Mouse (Mus musculus): ENCODE measurements at regions not wholly inside any gene's neighbourhood (a gene's known extent, or its start where the extent isn't known, plus 50 kb on each side); places are given as distances from the start of the nearest gene placed in this dataset.

GRCm38 (mm10) chr12:86579716-86580115, 98.8 kb upstream of the Vash1 start:
- Histone ChIP-seq H3K4me1 (no peaks in the 10 kb centered on the region), H3K9ac (no peak overlapping the region), H3K9me3 (replicated peaks) (no peaks in the 10 kb centered on the region), H3K27me3 (no peaks in the 10 kb centered on the region), H3K4me2 (replicated peaks) (no peak overlapping the region), H3K4me3 (no peak overlapping the region), H3K36me3 (no peaks in the 10 kb centered on the region), H3K27ac (no peak overlapping the region)
- no peak for ATAC-seq (ENCODE audit: low FRiP score)
- 87% methylated on average over 2 of the region's 2 CpGs for WGBS

DNA sequence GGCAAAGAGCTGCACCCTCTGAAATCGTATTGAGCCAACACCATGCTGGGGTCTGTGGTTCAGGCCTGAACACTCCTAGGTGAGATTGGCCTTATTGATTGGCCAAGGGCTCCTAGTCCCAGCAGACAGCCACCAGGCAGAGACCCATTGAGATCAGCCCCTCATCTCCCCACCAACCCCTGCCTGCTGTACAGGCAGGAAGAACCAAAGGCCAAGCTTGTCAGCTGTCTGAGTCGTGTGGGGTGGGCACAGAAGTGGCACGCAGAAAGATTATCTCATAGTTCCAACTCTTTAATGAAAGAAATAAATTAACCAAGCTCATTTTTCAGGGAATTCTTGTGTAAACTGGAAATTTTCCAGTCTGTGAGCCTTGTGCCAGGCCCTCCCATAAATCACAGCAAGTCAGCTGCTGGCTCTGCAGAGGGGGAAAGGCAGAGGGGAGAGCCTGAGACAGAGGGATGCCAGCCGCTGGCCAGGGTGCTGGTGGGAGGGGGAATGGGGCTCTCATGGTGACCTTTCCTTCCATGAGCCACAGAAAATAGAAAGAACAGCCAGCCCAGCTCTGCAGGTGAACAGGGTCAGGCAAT, 98.3 kb upstream of the Vash1 start:
- no peaks in the 10 kb centered on the region for H3K36me3 ChIP-seq
- no peaks in the 10 kb centered on the region for H3K27me3 ChIP-seq
- no peak overlapping the region for H3K9ac ChIP-seq
- 53% methylated on average over 4 of the region's 4 CpGs for WGBS
- no peak overlapping the region for H3K4me2 ChIP-seq (replicated peaks)
- H3K27ac ChIP-seq, result no peak overlapping the region
- H3K9me3 ChIP-seq (replicated peaks), result no peaks in the 10 kb centered on the region
- no peaks in the 10 kb centered on the region for H3K4me1 ChIP-seq
- H3K4me3 ChIP-seq, result no peak overlapping the region
- peak; percentile 60; the same call in 1 of the 2 replicates for ATAC-seq (ENCODE audit: low FRiP score)

DNA sequence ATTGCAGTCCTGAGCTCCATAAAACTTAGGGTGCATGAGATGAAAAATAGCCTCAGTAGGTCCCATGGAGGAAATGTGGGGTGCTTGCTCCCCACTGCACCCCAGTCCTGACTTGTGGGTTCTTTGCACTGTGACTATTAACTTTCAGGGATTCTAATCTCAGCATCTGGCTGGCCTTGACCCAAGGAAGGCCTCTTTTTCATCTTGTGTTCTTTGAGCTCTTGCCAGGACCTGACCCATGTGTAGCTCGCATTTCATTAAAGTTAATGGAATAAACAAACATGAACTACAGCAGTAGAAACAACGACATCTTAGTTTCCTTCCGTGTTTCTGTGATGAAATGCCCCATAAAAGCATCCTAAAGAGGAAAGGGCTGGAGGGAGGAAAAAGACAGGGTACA, 96.4 kb upstream of the Vash1 start:
- H3K4me1 ChIP-seq, result no peaks in the 10 kb centered on the region

DNA sequence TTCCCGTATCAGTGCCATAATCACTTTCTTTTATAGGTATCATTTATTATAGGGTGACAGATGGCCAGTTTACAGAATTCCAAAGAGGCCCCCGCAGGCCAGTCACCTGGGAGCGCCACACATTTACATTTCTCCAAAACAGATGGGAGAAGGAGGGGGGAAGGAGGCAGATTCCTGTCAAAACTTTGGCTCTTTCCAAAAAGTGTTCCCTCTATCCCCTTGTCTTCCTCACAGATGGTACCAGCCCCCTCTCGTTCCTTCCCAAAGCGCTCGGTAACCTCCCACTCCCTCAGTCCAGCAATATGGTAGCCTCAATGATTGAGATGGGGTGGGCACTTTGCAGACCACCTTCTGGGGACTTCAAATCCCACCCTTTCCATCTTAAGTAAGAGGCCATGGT, 90.5 kb upstream of the Vash1 start:
- Histone ChIP-seq H3K4me2 (replicated peaks) (no peak overlapping the region), H3K4me3 (no peak overlapping the region), H3K9ac (no peak overlapping the region), H3K27ac (no peak overlapping the region), H3K36me3 (no peaks in the 10 kb centered on the region), H3K27me3 (no peaks in the 10 kb centered on the region), H3K9me3 (replicated peaks) (no peaks in the 10 kb centered on the region), H3K4me1 (no peaks in the 10 kb centered on the region)
- WGBS, result 76% methylated on average over 6 of the region's 6 CpGs
- ATAC-seq (ENCODE audit: low FRiP score), result no peak

More for the DNA sequence above, 96.4 kb upstream of the Vash1 start:
- Histone ChIP-seq H3K27ac (no peak overlapping the region), H3K27me3 (no peaks in the 10 kb centered on the region), H3K9ac (no peak overlapping the region), H3K4me2 (replicated peaks) (no peak overlapping the region), H3K4me3 (no peak overlapping the region), H3K9me3 (replicated peaks) (no peaks in the 10 kb centered on the region), H3K36me3 (no peaks in the 10 kb centered on the region)
- no peak for ATAC-seq (ENCODE audit: low FRiP score)
- 78% methylated on average over 3 of the region's 3 CpGs for WGBS

DNA sequence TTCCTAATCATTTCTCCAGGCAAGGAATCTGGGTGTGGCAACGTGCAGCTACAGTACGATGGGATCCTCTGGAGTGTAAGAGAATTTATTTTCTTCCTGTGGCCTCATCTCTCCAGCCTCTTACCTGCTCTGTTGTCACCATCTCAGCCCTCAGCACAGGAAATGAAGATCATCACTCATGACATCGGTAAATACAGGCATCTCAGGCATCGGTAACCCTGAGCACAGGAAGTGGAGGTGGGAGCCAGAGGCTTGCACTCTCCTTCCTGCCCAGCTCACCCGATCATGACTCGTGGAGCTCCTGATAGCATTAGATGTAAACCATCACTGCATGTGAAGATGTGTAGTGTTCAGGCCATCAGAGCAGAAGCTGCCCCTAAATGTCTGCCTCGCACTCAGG, 86.0 kb upstream of the Vash1 start:
- no peak overlapping the region for H3K27ac ChIP-seq
- 92% methylated on average over 7 of the region's 7 CpGs for WGBS
- no peak for ATAC-seq (ENCODE audit: low FRiP score)
- no peak overlapping the region for H3K4me2 ChIP-seq (replicated peaks)
- no peaks in the 10 kb centered on the region for H3K27me3 ChIP-seq
- no peak overlapping the region for H3K4me3 ChIP-seq
- H3K9ac ChIP-seq, result no peak overlapping the region
- no peaks in the 10 kb centered on the region for H3K4me1 ChIP-seq
- no peaks in the 10 kb centered on the region for H3K36me3 ChIP-seq
- H3K9me3 ChIP-seq (replicated peaks), result no peaks in the 10 kb centered on the region

DNA sequence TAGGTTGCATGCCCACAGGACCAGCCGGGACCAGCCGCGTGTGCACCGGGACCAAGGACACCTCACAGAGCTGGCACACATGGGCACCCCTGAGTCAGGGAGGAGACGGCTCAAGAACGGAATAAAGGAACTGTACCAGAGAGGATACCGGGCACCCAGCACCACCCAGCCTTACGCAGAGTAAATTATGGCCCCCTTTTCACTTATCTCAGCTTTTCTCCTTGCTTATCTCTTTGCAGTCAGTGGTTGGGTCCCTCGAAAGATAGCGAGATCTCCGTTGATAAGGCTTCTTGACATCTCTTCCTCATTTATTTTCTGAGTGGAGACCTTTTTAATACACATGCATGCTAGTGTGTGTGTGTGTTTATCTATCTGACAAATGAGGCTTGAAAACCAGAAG, 83.9 kb upstream of the Vash1 start:
- no peak overlapping the region for H3K4me2 ChIP-seq (replicated peaks)
- H3K27me3 ChIP-seq, result no peaks in the 10 kb centered on the region; the same call in 1 of the 2 replicates
- no peaks in the 10 kb centered on the region for H3K9me3 ChIP-seq (replicated peaks)
- no peak for ATAC-seq (ENCODE audit: low FRiP score)
- no peaks in the 10 kb centered on the region for H3K4me1 ChIP-seq
- H3K27ac ChIP-seq, result no peak overlapping the region
- H3K4me3 ChIP-seq, result no peak overlapping the region
- no peak overlapping the region for H3K9ac ChIP-seq
- whole genome bisulfite sequencing, result 89% methylated on average over 11 of the region's 11 CpGs
- no peaks in the 10 kb centered on the region for H3K36me3 ChIP-seq

DNA sequence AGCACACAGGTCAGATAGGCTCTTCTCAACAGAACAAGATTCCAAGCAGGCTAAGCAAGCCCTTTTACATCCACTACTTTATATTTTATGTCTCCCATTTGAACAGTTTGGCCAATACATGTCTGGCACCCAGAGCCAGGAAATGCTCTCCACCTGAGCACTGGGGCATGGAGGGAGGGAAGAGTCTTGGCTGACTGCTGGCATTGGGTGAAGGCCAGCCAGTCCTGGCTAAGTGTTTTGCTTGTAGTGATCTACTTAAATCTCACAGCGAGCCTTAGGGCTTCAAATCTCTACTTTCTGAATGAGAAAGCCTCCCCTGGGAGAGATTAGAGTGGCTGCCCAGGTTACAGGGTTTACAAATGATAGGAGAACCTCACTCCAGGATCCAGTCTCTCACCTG, 78.5 kb upstream of the Vash1 start:
- Histone ChIP-seq H3K27ac (no peak overlapping the region), H3K9ac (no peak overlapping the region), H3K9me3 (replicated peaks) (no peaks in the 10 kb centered on the region), H3K4me2 (replicated peaks) (no peak overlapping the region), H3K4me3 (no peak overlapping the region), H3K36me3 (no peaks in the 10 kb centered on the region), H3K4me1 (no peaks in the 10 kb centered on the region), H3K27me3 (no peaks in the 10 kb centered on the region; the same call in 1 of the 2 replicates)
- no peak for ATAC-seq (ENCODE audit: low FRiP score)
- WGBS, result 37% methylated on average over 1 of the region's 1 CpGs

GRCm38 (mm10) chr12:86603521-86603920, 75.0 kb upstream of the Vash1 start:
- no peak for ATAC-seq (ENCODE audit: low FRiP score)
- H3K9ac ChIP-seq, result no peak overlapping the region
- H3K4me1 ChIP-seq, result no peaks in the 10 kb centered on the region
- no peak overlapping the region for H3K27ac ChIP-seq
- H3K4me3 ChIP-seq, result no peak overlapping the region
- no peaks in the 10 kb centered on the region; the same call in 1 of the 2 replicates for H3K27me3 ChIP-seq
- H3K36me3 ChIP-seq, result no peaks in the 10 kb centered on the region
- WGBS, result 92% methylated on average over 5 of the region's 5 CpGs
- H3K4me2 ChIP-seq (replicated peaks), result no peak overlapping the region
- no peaks in the 10 kb centered on the region for H3K9me3 ChIP-seq (replicated peaks)

- no peak for ATAC-seq (ENCODE audit: low FRiP score)
- Histone ChIP-seq H3K27ac (no peak overlapping the region), H3K36me3 (no peaks in the 10 kb centered on the region), H3K4me1 (no peaks in the 10 kb centered on the region), H3K4me2 (replicated peaks) (no peak overlapping the region), H3K4me3 (no peak overlapping the region), H3K27me3 (no peaks in the 10 kb centered on the region), H3K9me3 (replicated peaks) (no peaks in the 10 kb centered on the region), H3K9ac (no peak overlapping the region)
- WGBS, result 50% methylated on average over 9 of the region's 9 CpGs
Observed at GRCm38 (mm10) chr12:86612431-86613040, 66.0 kb upstream of the Vash1 start.

- ATAC-seq (ENCODE audit: low FRiP score), result no peak
- Histone ChIP-seq H3K9me3 (replicated peaks) (no peaks in the 10 kb centered on the region), H3K27me3 (no peaks in the 10 kb centered on the region), H3K9ac (no peak overlapping the region), H3K27ac (no peak overlapping the region), H3K4me1 (no peaks in the 10 kb centered on the region), H3K4me2 (replicated peaks) (no peak overlapping the region), H3K4me3 (no peak overlapping the region), H3K36me3 (no peaks in the 10 kb centered on the region)
- WGBS, result 40% methylated on average over 2 of the region's 2 CpGs
Observed at GRCm38 (mm10) chr12:86614156-86614555, 64.3 kb upstream of the Vash1 start.

- Histone ChIP-seq H3K36me3 (no peaks in the 10 kb centered on the region), H3K4me2 (replicated peaks) (no peak overlapping the region), H3K9me3 (replicated peaks) (no peaks in the 10 kb centered on the region), H3K9ac (no peak overlapping the region), H3K27ac (no peak overlapping the region), H3K4me1 (no peaks in the 10 kb centered on the region), H3K27me3 (no peaks in the 10 kb centered on the region), H3K4me3 (no peak overlapping the region)
- WGBS, result 83% methylated on average over 3 of the region's 3 CpGs
- ATAC-seq (ENCODE audit: low FRiP score), result no peak
Observed at GRCm38 (mm10) chr12:86616327-86616726, 62.2 kb upstream of the Vash1 start.

DNA sequence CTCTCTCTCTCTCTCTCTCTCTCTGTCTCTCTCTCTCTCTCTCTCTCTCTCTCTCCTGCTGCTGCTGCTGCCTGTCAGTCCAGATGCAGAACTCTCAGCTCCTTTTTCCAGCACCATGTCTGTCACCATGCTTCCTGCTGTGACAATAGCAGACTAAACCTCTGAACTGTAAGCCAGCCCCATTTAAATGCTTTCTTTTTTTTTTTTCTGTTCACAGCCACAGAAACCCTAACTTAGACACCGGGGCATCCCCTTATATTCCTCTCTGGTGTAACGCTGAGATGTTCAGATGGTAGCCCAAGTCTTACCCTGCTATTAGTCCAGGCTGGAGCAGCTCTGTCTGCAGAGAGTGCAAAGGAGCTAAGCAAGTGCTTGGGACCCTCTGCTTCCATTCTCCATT, 54.3 kb upstream of the Vash1 start:
- Histone ChIP-seq H3K9me3 (replicated peaks) (no peaks in the 10 kb centered on the region), H3K27me3 (no peaks in the 10 kb centered on the region), H3K36me3 (no peaks in the 10 kb centered on the region), H3K4me2 (replicated peaks) (no peak overlapping the region), H3K4me1 (no peaks in the 10 kb centered on the region), H3K9ac (no peak overlapping the region), H3K27ac (no peak overlapping the region), H3K4me3 (no peak overlapping the region)
- 68% methylated on average over 2 of the region's 2 CpGs for WGBS
- ATAC-seq (ENCODE audit: low FRiP score), result no peak

DNA sequence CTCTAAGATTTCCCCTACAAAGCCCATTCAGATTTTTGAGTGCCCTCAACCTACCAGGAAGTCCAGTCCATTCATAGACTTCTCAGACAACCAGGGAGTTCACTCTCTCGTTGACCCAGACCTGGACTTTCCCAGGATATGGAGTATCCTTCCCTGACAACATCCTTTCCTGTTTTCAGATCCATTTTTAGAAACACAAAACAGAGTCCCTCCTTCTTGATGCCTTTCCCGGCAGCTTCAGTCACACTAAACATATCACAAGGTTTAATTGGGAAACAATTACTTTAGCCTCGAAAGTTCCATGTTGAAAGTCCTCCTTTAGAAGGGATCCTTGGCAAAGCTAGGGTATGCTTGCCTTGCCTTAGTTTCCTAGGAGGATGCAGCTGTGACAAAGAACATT, 51.8 kb upstream of the Vash1 start:
- Histone ChIP-seq H3K9me3 (replicated peaks) (no peaks in the 10 kb centered on the region), H3K36me3 (no peaks in the 10 kb centered on the region), H3K27me3 (no peaks in the 10 kb centered on the region), H3K9ac (no peak overlapping the region), H3K27ac (no peak overlapping the region), H3K4me3 (no peak overlapping the region), H3K4me2 (replicated peaks) (no peak overlapping the region), H3K4me1 (no peaks in the 10 kb centered on the region)
- ATAC-seq (ENCODE audit: low FRiP score), result no peak
- 80% methylated on average over 3 of the region's 3 CpGs for WGBS
